Mouse (Mus musculus): ENCODE measurements around the gene Vmn1r11. TPM values are rescaled to one million over a fixed set of nuclear protein-coding genes. Genes with fewer than 3 reads are reported as not detected.

Gene Vmn1r11
- polyA plus RNA-seq (2012; ENCODE audit: low replicate concordance) = not detected in 2 replicates

DNA sequence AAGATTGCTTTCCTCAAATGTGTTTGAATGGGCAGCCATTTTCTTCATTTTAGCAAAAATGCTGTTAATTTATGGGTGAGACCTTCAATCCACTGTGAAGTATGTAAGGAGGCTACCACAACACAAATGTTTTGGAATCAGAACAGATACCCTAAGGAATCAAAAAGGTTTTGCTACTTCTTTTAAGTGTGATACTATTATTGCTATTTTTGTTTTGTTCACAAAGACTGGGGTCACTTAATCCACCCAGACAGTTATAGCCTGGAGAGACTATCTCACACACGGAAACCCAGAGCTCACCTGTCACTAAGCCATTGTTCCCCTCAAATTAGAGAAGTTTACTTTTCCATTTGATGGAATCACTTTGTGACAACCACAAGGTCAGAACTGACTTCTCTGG lies at the start of gene Vmn1r11:
Gene Vmn1r11, plus strand, starts transcription at position 301 of the 400 bp plus-strand sequence.

DNA sequence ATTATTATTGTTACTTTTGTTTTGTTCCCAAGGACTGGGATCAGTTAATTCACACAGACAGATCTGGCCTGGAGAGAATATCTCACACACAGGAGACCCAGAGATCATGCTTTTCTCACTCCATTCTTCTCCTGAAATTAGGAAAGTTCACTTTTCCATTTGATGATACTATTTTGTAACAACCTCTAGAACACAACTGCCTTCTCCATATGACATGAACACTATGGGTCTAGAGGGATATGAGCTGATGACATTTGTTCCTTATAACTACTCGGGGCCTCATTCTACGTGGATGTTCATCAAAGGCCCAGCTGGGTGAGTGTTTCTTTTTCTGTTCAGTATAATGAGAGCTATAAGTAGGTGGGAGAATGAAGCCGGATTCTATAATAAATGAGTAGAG lies 24.1 kb upstream of the Vmn1r11 start, which contains the start of gene Vmn1r10:
Gene Vmn1r10, plus strand, starts transcription at position 301 of the 400 bp plus-strand sequence.

DNA sequence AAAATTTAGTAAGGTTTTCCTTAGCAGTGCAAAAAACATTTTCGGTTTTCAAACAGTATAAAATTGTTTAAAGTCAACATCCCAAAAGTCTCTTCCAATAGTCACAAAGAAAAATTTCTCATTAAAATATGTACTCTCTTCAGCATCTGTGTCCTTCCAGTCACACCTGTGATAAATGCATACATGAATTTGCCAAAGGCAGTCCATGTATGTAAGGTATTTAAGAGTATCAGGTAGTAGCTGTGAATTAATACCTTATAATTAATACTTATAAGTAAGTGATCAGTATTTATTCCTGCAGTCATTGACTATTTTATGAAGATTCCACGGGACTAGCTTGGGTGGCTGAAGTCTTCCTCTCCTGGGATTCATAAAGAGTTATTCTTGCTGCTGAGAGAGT lies 23.4 kb downstream of the Vmn1r11 start, which contains the start of gene Vmn1r12:
Gene Vmn1r12, plus strand, starts transcription at position 301 of the 400 bp plus-strand sequence.

Other genes with a start within 250 kb of the Vmn1r11 start
- gene Nt5c3, start 209.5 kb upstream of the Vmn1r11 start, polyA plus RNA-seq (2012; ENCODE audit: low replicate concordance) = 27.5 and 28.9 TPM in 2 replicates
- not detected in 2 replicates for gene Vmn1r4, start 209.4 kb upstream of the Vmn1r11 start, polyA plus RNA-seq (2012; ENCODE audit: low replicate concordance)
- gene Vmn1r5, start 163.2 kb upstream of the Vmn1r11 start, polyA plus RNA-seq (2012; ENCODE audit: low replicate concordance) = not detected in 2 replicates
- gene Vmn1r6, start 136.2 kb upstream of the Vmn1r11 start, polyA plus RNA-seq (2012; ENCODE audit: low replicate concordance) = not detected in 2 replicates
- not detected in 2 replicates for gene Vmn1r7, start 108.1 kb upstream of the Vmn1r11 start, polyA plus RNA-seq (2012; ENCODE audit: low replicate concordance)
- not detected in 2 replicates for gene Vmn1r8, start 101.2 kb upstream of the Vmn1r11 start, polyA plus RNA-seq (2012; ENCODE audit: low replicate concordance)
- gene Vmn1r9, start 66.7 kb upstream of the Vmn1r11 start, polyA plus RNA-seq (2012; ENCODE audit: low replicate concordance) = not detected in 2 replicates
- gene Vmn1r10, start 24.0 kb upstream of the Vmn1r11 start, polyA plus RNA-seq (2012; ENCODE audit: low replicate concordance) = not detected in 2 replicates
- gene Vmn1r12, start 23.5 kb downstream of the Vmn1r11 start, polyA plus RNA-seq (2012; ENCODE audit: low replicate concordance) = not detected in 2 replicates
- not detected in 2 replicates for gene Vmn1r13, start 69.8 kb downstream of the Vmn1r11 start, polyA plus RNA-seq (2012; ENCODE audit: low replicate concordance)
- gene Vmn1r14, start 98.2 kb downstream of the Vmn1r11 start, polyA plus RNA-seq (2012; ENCODE audit: low replicate concordance) = not detected in 2 replicates
- gene Vmn1r15, start 124.5 kb downstream of the Vmn1r11 start, polyA plus RNA-seq (2012; ENCODE audit: low replicate concordance) = not detected in 2 replicates
- gene Vmn1r16, start 196.0 kb downstream of the Vmn1r11 start, polyA plus RNA-seq (2012; ENCODE audit: low replicate concordance) = not detected in 2 replicates
- not detected in 2 replicates for gene Vmn1r17, start 230.3 kb downstream of the Vmn1r11 start, polyA plus RNA-seq (2012; ENCODE audit: low replicate concordance)

All from hematopoietic multipotent progenitor cell, adult 10-12 weeks (in vitro differentiated cells).